Mouse (Mus musculus): ENCODE measurements around the gene Zfyve26. TPM values are rescaled to one million over a fixed set of nuclear protein-coding genes. Genes with fewer than 3 reads are reported as not detected.
A peak's percentile ranks its signal among the peaks of the same experiment; 100 is the strongest.
"Not testable (repeated sequence)": the region's sequence is repeated elsewhere in the genome, so short reads cannot be mapped to it uniquely, and the experiment has no call there.

Gene Zfyve26
- total RNA-seq, 2 experiments from 2014 or later, result 27.6 to 27.9 TPM

- no peak for DNase-seq (ENCODE audit: low spot score in 2 of 2)
Observed at GRCm38 (mm10) chr12:79272604-79273003, 23.5 kb downstream of the Zfyve26 start.

- DNase-seq (ENCODE audit: low spot score in 2 of 2), result peak; percentile 26 to 56
Observed at GRCm38 (mm10) chr12:79261035-79261434, 35.1 kb downstream of the Zfyve26 start.

GRCm38 (mm10) chr12:79260154-79260553 is 36.0 kb downstream of the Zfyve26 start:
- no peak for DNase-seq (ENCODE audit: low spot score in 2 of 2)

- no peak for DNase-seq (ENCODE audit: low spot score in 2 of 2)
Observed at GRCm38 (mm10) chr12:79254975-79255374, 41.1 kb downstream of the Zfyve26 start.

- DNase-seq (ENCODE audit: low spot score in 2 of 2), result no peak
Observed at GRCm38 (mm10) chr12:79253294-79254053, 42.6 kb downstream of the Zfyve26 start.

GRCm38 (mm10) chr12:79248110-79248509 is 48.0 kb downstream of the Zfyve26 start:
- DNase-seq (ENCODE audit: low spot score in 2 of 2), result no peak

- no peak for DNase-seq (ENCODE audit: low spot score in 2 of 2)
Observed at GRCm38 (mm10) chr12:79242921-79243320, 53.2 kb downstream of the Zfyve26 start.

- DNase-seq (ENCODE audit: low spot score in 2 of 2), result no peak
Observed at GRCm38 (mm10) chr12:79241985-79242384, 54.1 kb downstream of the Zfyve26 start.

GRCm38 (mm10) chr12:79235485-79236080 is 60.5 kb downstream of the Zfyve26 start:
- no peak for DNase-seq (ENCODE audit: low spot score in 2 of 2)

- no peak for DNase-seq (ENCODE audit: low spot score in 2 of 2)
Observed at GRCm38 (mm10) chr12:79217511-79217910, 78.6 kb downstream of the Zfyve26 start.

GRCm38 (mm10) chr12:79211447-79211846 is 84.7 kb downstream of the Zfyve26 start:
- DNase-seq (ENCODE audit: low spot score in 2 of 2), result no peak

- peak; percentile 35 to 52 for DNase-seq (ENCODE audit: low spot score in 2 of 2)
Observed at GRCm38 (mm10) chr12:79208703-79209464, 87.2 kb downstream of the Zfyve26 start, which contains the start of gene Rdh12. Gene Rdh12, plus strand, starts transcription at chr12:79208914.

- DNase-seq (ENCODE audit: low spot score in 2 of 2), result no peak
Observed at GRCm38 (mm10) chr12:79201882-79202281, 94.2 kb downstream of the Zfyve26 start.

- no peak for DNase-seq (ENCODE audit: low spot score in 2 of 2)
Observed at GRCm38 (mm10) chr12:79197105-79197504, 99.0 kb downstream of the Zfyve26 start.

GRCm38 (mm10) chr12:79193441-79193840 is 102.7 kb downstream of the Zfyve26 start:
- peak; percentile 68 to 78 for DNase-seq (ENCODE audit: low spot score in 2 of 2)

GRCm38 (mm10) chr12:79192193-79192592 is 103.9 kb downstream of the Zfyve26 start, which contains the start of gene Rdh11:
Gene Rdh11, minus strand, starts transcription at chr12:79192293.
- no peak for DNase-seq (ENCODE audit: low spot score in 2 of 2)

- DNase-seq (ENCODE audit: low spot score in 2 of 2), result peak; percentile 71 to 73
Observed at GRCm38 (mm10) chr12:79191701-79192100, 104.4 kb downstream of the Zfyve26 start.

GRCm38 (mm10) chr12:79190931-79191673 is 105.0 kb downstream of the Zfyve26 start:
- DNase-seq (ENCODE audit: low spot score in 2 of 2), result peak; percentile 40 to 57

GRCm38 (mm10) chr12:79185160-79185559 is 110.9 kb downstream of the Zfyve26 start:
- DNase-seq (ENCODE audit: low spot score in 2 of 2), result not testable (repeated sequence)

Data from left cerebral cortex, adult 18-20 months (tissue).